Mouse (Mus musculus) gastrocnemius, adult 2 months (tissue): ENCODE results near the gene Prss30. TPM values are rescaled to one million over a fixed set of nuclear protein-coding genes. Genes with fewer than 3 reads are reported as not detected.
"Not testable (repeated sequence)": the region's sequence is repeated elsewhere in the genome, so short reads cannot be mapped to it uniquely, and the experiment has no call there.

Experiments
- DNase-seq: peaks from one replicate; pipeline ENCODE4 v3.0.0; 2022
- H3K27ac ChIP-seq: fragments of 200-600 bp; 2 replicates; pipeline ENCODE4 v1.8.1; 2022; ENCODE audit warnings: mild to moderate bottlenecking
- H3K4me3 ChIP-seq: fragments of 200-600 bp; 2 replicates; pipeline ENCODE4 v1.8.1; 2022; ENCODE audit warnings: mild to moderate bottlenecking, moderate library complexity
- CTCF ChIP-seq: fragments of 200-600 bp; IDR thresholded peaks from 2 replicates; pipeline ENCODE4 v1.8.1; 2022; ENCODE audit warnings: antibody characterized with exemption, mild to moderate bottlenecking, moderate library complexity
- intact Hi-C: fragments of 180-260 bp; cut with DNase I; formaldehyde crosslinking; loops from one replicate; pipeline ENCODE4 v1.15.1; 2025
- total RNA-seq, 2 experiments: library from RNA; stranded (reverse); gene quantifications; 2 replicates each; pipeline ENCODE4 v1.2.3; 2021

Gene Prss30
- total RNA-seq, 2 experiments from 2014 or later, result not detected

GRCm38 (mm10) chr17:23969231-23969630 is 11.1 kb downstream of the Prss30 start:
- TF ChIP-seq CTCF, result peak; percentile 80
- intact Hi-C loops, result no loop called here
- DNase-seq, result peak; percentile 70
- Histone ChIP-seq H3K27ac (no peak overlapping the region), H3K4me3 (no peak overlapping the region)

- Histone ChIP-seq H3K27ac (no peak overlapping the region), H3K4me3 (no peak overlapping the region)
- TF ChIP-seq CTCF, result no peak
- DNase-seq, result no peak
- intact Hi-C loops, result no loop called here
Observed at GRCm38 (mm10) chr17:23968780-23969179, 11.6 kb downstream of the Prss30 start.

GRCm38 (mm10) chr17:23966658-23967401 is 13.5 kb downstream of the Prss30 start:
- intact Hi-C loops, result no loop called here
- no peak overlapping the region for H3K4me3 ChIP-seq
- no peak for DNase-seq
- H3K27ac ChIP-seq, result no peak overlapping the region
- TF ChIP-seq CTCF, result no peak

GRCm38 (mm10) chr17:23965805-23966425 is 14.5 kb downstream of the Prss30 start:
- DNase-seq, result no peak
- Histone ChIP-seq H3K27ac (no peak overlapping the region), H3K4me3 (no peak overlapping the region)
- TF ChIP-seq CTCF, result no peak
- intact Hi-C loops, result no loop called here

GRCm38 (mm10) chr17:23961573-23962122 is 18.7 kb downstream of the Prss30 start:
- intact Hi-C loops, result loop anchor here (2.0 to 5.0 kb wide), 3 partner anchors 111 to 214 kb away; partner anchors contain the start of genes Flywch1 and Kremen2
- no peak overlapping the region for H3K27ac ChIP-seq
- H3K4me3 ChIP-seq, result no peak overlapping the region
- no peak for TF ChIP-seq CTCF
- no peak for DNase-seq

- Histone ChIP-seq H3K27ac (no peak overlapping the region), H3K4me3 (no peak overlapping the region)
- intact Hi-C loops, result loop anchor here (1.0 to 5.0 kb wide), 4 partner anchors 86 to 213 kb away; partner anchors contain the start of genes Flywch1 and Kremen2
- peak; percentile 99 for TF ChIP-seq CTCF
- DNase-seq, result peak; percentile 69
Observed at GRCm38 (mm10) chr17:23960084-23960738, 20.2 kb downstream of the Prss30 start.

GRCm38 (mm10) chr17:23955174-23955573 is 25.2 kb downstream of the Prss30 start, which contains the start of gene Sbpl:
TSS of gene Sbpl (minus strand) at chr17:23955274.
- intact Hi-C loops, result no loop called here

GRCm38 (mm10) chr17:23950828-23951227 is 29.5 kb downstream of the Prss30 start:
- H3K27ac ChIP-seq, intact Hi-C loops: not testable (repeated sequence)

More at GRCm38 (mm10) chr17:23955174-23955573, 25.2 kb downstream of the Prss30 start, which contains the start of gene Sbpl:
- no peak for DNase-seq
- H3K27ac ChIP-seq, result no peak within 1 kb of the TSS
- TF ChIP-seq CTCF, result no peak
- no peak within 1 kb of the TSS for H3K4me3 ChIP-seq

GRCm38 (mm10) chr17:23949068-23949467 is 31.3 kb downstream of the Prss30 start:
- no peak overlapping the region for H3K4me3 ChIP-seq
- no peak for DNase-seq
- intact Hi-C loops, result no loop called here
- TF ChIP-seq CTCF, result no peak
- H3K27ac ChIP-seq, result no peak overlapping the region

More at GRCm38 (mm10) chr17:23950828-23951227, 29.5 kb downstream of the Prss30 start:
- DNase-seq, H3K4me3 ChIP-seq: not testable (repeated sequence)

GRCm38 (mm10) chr17:23947486-23947885 is 32.9 kb downstream of the Prss30 start:
- DNase-seq, intact Hi-C loops, H3K27ac ChIP-seq, H3K4me3 ChIP-seq: not testable (repeated sequence)

GRCm38 (mm10) chr17:23941372-23941771 is 39.0 kb downstream of the Prss30 start, which contains the start of gene Sbp:
TSS of gene Sbp (plus strand) at chr17:23941672.
- no peak for TF ChIP-seq CTCF
- intact Hi-C loops, result no loop called here
- H3K27ac ChIP-seq, result no peak within 1 kb of the TSS
- DNase-seq, result no peak
- H3K4me3 ChIP-seq, result no peak within 1 kb of the TSS

GRCm38 (mm10) chr17:23931157-23931556 is 49.2 kb downstream of the Prss30 start:
- Histone ChIP-seq H3K27ac (no peak overlapping the region), H3K4me3 (no peak overlapping the region)
- DNase-seq, result no peak
- no peak for TF ChIP-seq CTCF
- intact Hi-C loops, result no loop called here
